Mouse (Mus musculus): ENCODE data around the gene Gm11563. TPM values are rescaled to one million over a fixed set of nuclear protein-coding genes. Genes with fewer than 3 reads are reported as not detected.
"Not testable (repeated sequence)": the region's sequence is repeated elsewhere in the genome, so short reads cannot be mapped to it uniquely, and the experiment has no call there.

The Gm11563 gene
- polyA plus RNA-seq, 1 experiment from 2014 or later: not detected

DNA sequence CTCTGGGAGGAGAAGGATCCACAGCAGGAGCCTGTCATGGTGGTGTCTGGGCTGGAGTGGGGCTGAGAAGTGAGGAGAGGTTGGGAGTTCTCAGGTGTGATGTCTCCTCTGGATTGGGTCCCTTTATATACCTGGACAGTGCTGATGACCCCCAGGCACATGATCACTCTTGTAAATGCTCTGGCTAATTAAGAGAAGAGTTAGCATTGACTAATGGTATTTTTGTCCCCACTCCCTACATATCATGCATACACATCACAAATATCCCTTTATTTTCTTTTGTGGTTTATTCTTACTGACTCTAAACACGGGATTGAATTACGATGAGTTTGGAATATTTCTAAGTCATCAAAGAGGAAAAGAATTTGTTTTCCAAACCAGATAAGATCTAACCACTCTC lies 38.4 kb downstream of the Gm11563 start, which contains the start of gene Gm11562:
Gene Gm11562 (minus strand): TSS at position 101 of the 400 bp plus-strand sequence.
- Histone ChIP-seq H3K4me3 (ENCODE audit: low read depth, low read length) (no peak within 1 kb of the TSS), H3K27me3 (ENCODE audit: control insufficient read depth, insufficient read depth, low read length) (no peaks in the 10 kb centered on the region), H3K4me2 (no peak within 1 kb of the TSS), H3K27ac (ENCODE audit: low read depth, low read length) (no peak within 1 kb of the TSS), H3K36me3 (ENCODE audit: control insufficient read depth, insufficient read depth, low read length) (no peaks in the 10 kb centered on the region), H3K9ac (ENCODE audit: low read length) (no peak within 1 kb of the TSS), H3K4me1 (ENCODE audit: control insufficient read depth, insufficient read depth, low read length) (no peaks in the 10 kb centered on the region), H3K9me3 (ENCODE audit: control insufficient read depth, low read length) (no peaks in the 10 kb centered on the region)
- no peak for ATAC-seq (ENCODE audit: low FRiP score)
- DNase-seq (ENCODE audit: low spot score, missing footprints): no peak
- WGBS: 88% methylated on average over 2 of the region's 2 CpGs

DNA sequence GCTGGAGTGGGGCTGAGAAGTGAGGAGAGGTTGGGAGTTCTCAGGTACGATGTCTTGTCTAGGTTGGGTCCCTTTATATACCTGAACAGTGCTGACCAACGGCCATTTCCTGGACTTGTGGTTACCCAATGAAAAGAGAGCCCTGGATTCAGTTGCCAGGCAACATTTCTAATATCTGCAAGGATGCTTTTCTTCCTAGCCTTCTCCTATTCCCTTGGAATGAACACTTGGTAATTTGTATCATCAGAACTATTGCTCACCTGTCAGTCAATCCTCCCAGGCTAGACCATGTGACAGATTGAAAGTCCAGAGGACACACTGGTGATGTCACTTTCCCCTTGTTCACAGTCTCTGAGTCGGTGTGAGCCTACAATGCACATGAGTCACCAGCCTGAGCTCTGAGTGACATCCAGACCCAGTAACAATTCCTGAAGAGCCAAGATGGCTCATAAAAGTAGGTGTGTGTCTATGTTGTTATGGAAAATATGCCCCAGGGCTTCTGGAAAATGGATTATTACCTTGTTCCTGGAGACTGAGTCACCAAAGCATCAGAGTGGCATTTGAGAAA lies 43.9 kb downstream of the Gm11563 start, which contains the start of gene Krtap2-4:
Gene Krtap2-4 (minus strand): TSS at position 51 of the 568 bp plus-strand sequence.
- no peaks in the 10 kb centered on the region for H3K36me3 ChIP-seq (ENCODE audit: control insufficient read depth, insufficient read depth, low read length)
- 74% methylated on average over 3 of the region's 3 CpGs for WGBS

DNA sequence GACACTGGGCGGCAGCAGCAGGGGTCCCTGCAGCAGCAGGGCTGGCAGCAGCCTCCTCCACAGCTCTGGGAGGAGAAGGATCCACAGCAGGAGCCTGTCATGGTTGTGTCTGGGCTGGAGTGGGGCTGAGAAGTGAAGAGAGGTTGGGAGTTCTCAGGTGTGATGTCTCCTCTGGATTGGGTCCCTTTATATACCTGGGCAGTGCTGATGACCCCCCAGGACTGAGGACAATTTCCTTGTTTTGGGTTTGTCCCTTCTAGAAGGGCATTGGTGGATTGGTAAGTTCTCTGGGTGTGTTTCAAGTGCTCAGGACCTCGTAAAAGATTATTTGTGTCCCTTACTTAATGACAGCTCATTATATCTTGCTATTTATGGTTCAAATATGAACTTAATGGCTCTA lies 48.7 kb downstream of the Gm11563 start, which contains the start of gene Gm11937:
Gene Gm11937 (minus strand): TSS at position 101 of the 400 bp plus-strand sequence.
- 82% methylated on average over 1 of the region's 2 CpGs for WGBS
- H3K4me3 ChIP-seq (ENCODE audit: low read depth, low read length); H3K27ac ChIP-seq (ENCODE audit: low read depth, low read length); H3K9ac ChIP-seq (ENCODE audit: low read length); H3K36me3 ChIP-seq (ENCODE audit: control insufficient read depth, insufficient read depth, low read length); H3K9me3 ChIP-seq (ENCODE audit: control insufficient read depth, low read length); H3K4me1 ChIP-seq (ENCODE audit: control insufficient read depth, insufficient read depth, low read length); DNase-seq (ENCODE audit: low spot score, missing footprints); H3K4me2 ChIP-seq; H3K27me3 ChIP-seq (ENCODE audit: control insufficient read depth, insufficient read depth, low read length); ATAC-seq (ENCODE audit: low FRiP score): not testable (repeated sequence)

More for the DNA sequence above, 43.9 kb downstream of the Gm11563 start, which contains the start of gene Krtap2-4:
- Histone ChIP-seq H3K4me3 (ENCODE audit: low read depth, low read length) (no peak within 1 kb of the TSS), H3K4me2 (no peak within 1 kb of the TSS), H3K9me3 (ENCODE audit: control insufficient read depth, low read length) (no peaks in the 10 kb centered on the region), H3K9ac (ENCODE audit: low read length) (no peak within 1 kb of the TSS), H3K4me1 (ENCODE audit: control insufficient read depth, insufficient read depth, low read length) (no peaks in the 10 kb centered on the region), H3K27ac (ENCODE audit: low read depth, low read length) (no peak within 1 kb of the TSS), H3K27me3 (ENCODE audit: control insufficient read depth, insufficient read depth, low read length) (no peaks in the 10 kb centered on the region)
- DNase-seq (ENCODE audit: low spot score, missing footprints) (no peak), ATAC-seq (ENCODE audit: low FRiP score) (no peak)

DNA sequence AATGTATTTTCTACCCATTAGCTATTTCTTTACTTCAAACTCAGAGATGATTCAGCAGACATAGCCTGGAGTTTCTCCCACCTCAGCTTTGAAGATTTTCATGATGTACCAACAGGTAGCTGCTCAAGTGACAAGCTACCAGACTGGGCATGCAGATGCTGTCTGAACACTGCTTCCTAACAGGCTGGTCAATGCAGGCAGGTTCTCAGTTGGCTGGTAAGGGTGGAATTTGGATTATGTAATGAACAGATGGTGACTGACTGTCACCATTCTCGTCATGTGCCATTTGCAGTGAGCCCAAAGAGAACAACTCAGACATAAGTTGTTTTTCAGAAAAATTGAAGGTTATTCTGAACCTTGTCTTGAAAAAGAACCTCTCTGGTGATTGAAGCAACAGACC lies 49.6 kb downstream of the Gm11563 start:
- Histone ChIP-seq H3K27ac (ENCODE audit: low read depth, low read length) (no peak overlapping the region), H3K4me2 (no peak overlapping the region), H3K27me3 (ENCODE audit: control insufficient read depth, insufficient read depth, low read length) (no peaks in the 10 kb centered on the region), H3K9ac (ENCODE audit: low read length) (no peak overlapping the region), H3K36me3 (ENCODE audit: control insufficient read depth, insufficient read depth, low read length) (no peaks in the 10 kb centered on the region), H3K4me3 (ENCODE audit: low read depth, low read length) (no peak overlapping the region), H3K9me3 (ENCODE audit: control insufficient read depth, low read length) (no peaks in the 10 kb centered on the region), H3K4me1 (ENCODE audit: control insufficient read depth, insufficient read depth, low read length) (no peaks in the 10 kb centered on the region)
- 75% methylated on average over 1 of the region's 1 CpGs for WGBS
- DNase-seq (ENCODE audit: low spot score, missing footprints): no peak
- no peak for ATAC-seq (ENCODE audit: low FRiP score)

Other genes with a start within 250 kb of the Gm11563 start
- gene Krt12, start 236.7 kb downstream of the Gm11563 start, polyA plus RNA-seq (2014; fragmentation: Nextera tagmentation; extraction: Ambion mirVana): not detected in 2 replicates
- gene Krt20, start 220.8 kb downstream of the Gm11563 start, polyA plus RNA-seq (2014; fragmentation: Nextera tagmentation; extraction: Ambion mirVana): 0.11 and 0.42 TPM in 2 replicates
- gene Krt23, start 165.8 kb downstream of the Gm11563 start, polyA plus RNA-seq (2014; fragmentation: Nextera tagmentation; extraction: Ambion mirVana): 0.14 TPM in 1 of 2 replicates, not detected in the other
- gene Krt39, start 137.6 kb downstream of the Gm11563 start, polyA plus RNA-seq (2014; fragmentation: Nextera tagmentation; extraction: Ambion mirVana): not detected in 2 replicates
- not detected in 2 replicates for gene Krt40, start 115.8 kb downstream of the Gm11563 start, polyA plus RNA-seq (2014; fragmentation: Nextera tagmentation; extraction: Ambion mirVana)
- gene Krtap3-3, start 108.1 kb downstream of the Gm11563 start, polyA plus RNA-seq (2014; fragmentation: Nextera tagmentation; extraction: Ambion mirVana): not detected in 2 replicates
- gene Krtap3-2, start 102.1 kb downstream of the Gm11563 start, polyA plus RNA-seq (2014; fragmentation: Nextera tagmentation; extraction: Ambion mirVana): not detected in 2 replicates
- not detected in 2 replicates for gene Gm11939, start 99.5 kb downstream of the Gm11563 start, polyA plus RNA-seq (2014; fragmentation: Nextera tagmentation; extraction: Ambion mirVana)
- gene Krtap3-1, start 92.3 kb downstream of the Gm11563 start, polyA plus RNA-seq (2014; fragmentation: Nextera tagmentation; extraction: Ambion mirVana): not detected in 2 replicates
- not detected in 2 replicates for gene Krtap1-5, start 77.9 kb downstream of the Gm11563 start, polyA plus RNA-seq (2014; fragmentation: Nextera tagmentation; extraction: Ambion mirVana)
- not detected in 2 replicates for gene Krtap1-4, start 75.3 kb downstream of the Gm11563 start, polyA plus RNA-seq (2014; fragmentation: Nextera tagmentation; extraction: Ambion mirVana)
- not detected in 2 replicates for gene Krtap1-3, start 67.6 kb downstream of the Gm11563 start, polyA plus RNA-seq (2014; fragmentation: Nextera tagmentation; extraction: Ambion mirVana)
- gene Krtap9-3, start 60.9 kb downstream of the Gm11563 start, polyA plus RNA-seq (2014; fragmentation: Nextera tagmentation; extraction: Ambion mirVana): not detected in 2 replicates
- gene Gm11938, start 55.7 kb downstream of the Gm11563 start, polyA plus RNA-seq (2014; fragmentation: Nextera tagmentation; extraction: Ambion mirVana): not detected in 2 replicates
- gene Gm11937, start 48.8 kb downstream of the Gm11563 start, polyA plus RNA-seq (2014; fragmentation: Nextera tagmentation; extraction: Ambion mirVana): not detected in 2 replicates
- gene Krtap2-4, start 44.1 kb downstream of the Gm11563 start, polyA plus RNA-seq (2014; fragmentation: Nextera tagmentation; extraction: Ambion mirVana): not detected in 2 replicates
- gene Gm11562, start 38.5 kb downstream of the Gm11563 start, polyA plus RNA-seq (2014; fragmentation: Nextera tagmentation; extraction: Ambion mirVana): not detected in 2 replicates
- gene Krtap4-1, start 30.7 kb downstream of the Gm11563 start, polyA plus RNA-seq (2014; fragmentation: Nextera tagmentation; extraction: Ambion mirVana): not detected in 2 replicates
- not detected in 2 replicates for gene Krtap4-2, start 23.9 kb downstream of the Gm11563 start, polyA plus RNA-seq (2014; fragmentation: Nextera tagmentation; extraction: Ambion mirVana)
- gene Krtap4-7, start 14.9 kb downstream of the Gm11563 start, polyA plus RNA-seq (2014; fragmentation: Nextera tagmentation; extraction: Ambion mirVana): not detected in 2 replicates
- gene Gm11555, start 8.7 kb downstream of the Gm11563 start, polyA plus RNA-seq (2014; fragmentation: Nextera tagmentation; extraction: Ambion mirVana): not detected in 2 replicates
- not detected in 2 replicates for gene Krtap4-6, start 7.0 kb upstream of the Gm11563 start, polyA plus RNA-seq (2014; fragmentation: Nextera tagmentation; extraction: Ambion mirVana)
- gene Gm14190, start 31.8 kb upstream of the Gm11563 start, polyA plus RNA-seq (2014; fragmentation: Nextera tagmentation; extraction: Ambion mirVana): not detected in 2 replicates
- gene Gm14180, start 75.3 kb upstream of the Gm11563 start, polyA plus RNA-seq (2014; fragmentation: Nextera tagmentation; extraction: Ambion mirVana): not detected in 2 replicates
- not detected in 2 replicates for gene Gm11595, start 114.0 kb upstream of the Gm11563 start, polyA plus RNA-seq (2014; fragmentation: Nextera tagmentation; extraction: Ambion mirVana)
- not detected in 2 replicates for gene Krtap4-8, start 121.7 kb upstream of the Gm11563 start, polyA plus RNA-seq (2014; fragmentation: Nextera tagmentation; extraction: Ambion mirVana)
- gene Krtap4-9, start 126.2 kb upstream of the Gm11563 start, polyA plus RNA-seq (2014; fragmentation: Nextera tagmentation; extraction: Ambion mirVana): not detected in 2 replicates
- not detected in 2 replicates for gene Gm11596, start 134.5 kb upstream of the Gm11563 start, polyA plus RNA-seq (2014; fragmentation: Nextera tagmentation; extraction: Ambion mirVana)
- gene Gm11569, start 140.0 kb upstream of the Gm11563 start, polyA plus RNA-seq (2014; fragmentation: Nextera tagmentation; extraction: Ambion mirVana): not detected in 2 replicates
- not detected in 2 replicates for gene Gm11554, start 145.5 kb upstream of the Gm11563 start, polyA plus RNA-seq (2014; fragmentation: Nextera tagmentation; extraction: Ambion mirVana)
- gene Krtap4-13, start 150.9 kb upstream of the Gm11563 start, polyA plus RNA-seq (2014; fragmentation: Nextera tagmentation; extraction: Ambion mirVana): not detected in 2 replicates
- gene Gm11564, start 156.7 kb upstream of the Gm11563 start, polyA plus RNA-seq (2014; fragmentation: Nextera tagmentation; extraction: Ambion mirVana): not detected in 2 replicates
- not detected in 2 replicates for gene 2300003K06Rik, start 179.1 kb upstream of the Gm11563 start, polyA plus RNA-seq (2014; fragmentation: Nextera tagmentation; extraction: Ambion mirVana)
- gene Krtap4-16, start 192.6 kb upstream of the Gm11563 start, polyA plus RNA-seq (2014; fragmentation: Nextera tagmentation; extraction: Ambion mirVana): not detected in 2 replicates
- gene Gm11568, start 199.0 kb upstream of the Gm11563 start, polyA plus RNA-seq (2014; fragmentation: Nextera tagmentation; extraction: Ambion mirVana): not detected in 2 replicates
- not detected in 2 replicates for gene Gm11559, start 205.5 kb upstream of the Gm11563 start, polyA plus RNA-seq (2014; fragmentation: Nextera tagmentation; extraction: Ambion mirVana)
- gene Krtap9-1, start 214.4 kb upstream of the Gm11563 start, polyA plus RNA-seq (2014; fragmentation: Nextera tagmentation; extraction: Ambion mirVana): not detected in 2 replicates
- gene Gm11567, start 220.2 kb upstream of the Gm11563 start, polyA plus RNA-seq (2014; fragmentation: Nextera tagmentation; extraction: Ambion mirVana): not detected in 2 replicates
- gene Krtap31-1, start 249.0 kb upstream of the Gm11563 start, polyA plus RNA-seq (2014; fragmentation: Nextera tagmentation; extraction: Ambion mirVana): not detected in 2 replicates

Measured in midbrain, embryonic 11.5 days (tissue).